Mouse (Mus musculus) G1E (cell line): ENCODE results near the gene Uqcrfs1.

Source experiments
- CTCF ChIP-seq: IDR thresholded peaks from 2 replicates; pipeline ENCODE4 v1.5.1; 2012; ENCODE audit warnings: low read depth, low read length, inconsistent platforms, mixed read lengths
- POLR2AphosphoS5 ChIP-seq: IDR thresholded peaks from 2 replicates; pipeline ENCODE4 v1.6.1; 2012; ENCODE audit warnings: low read depth, low read length, inconsistent platforms; ENCODE audit not compliant: insufficient replicate concordance

DNA sequence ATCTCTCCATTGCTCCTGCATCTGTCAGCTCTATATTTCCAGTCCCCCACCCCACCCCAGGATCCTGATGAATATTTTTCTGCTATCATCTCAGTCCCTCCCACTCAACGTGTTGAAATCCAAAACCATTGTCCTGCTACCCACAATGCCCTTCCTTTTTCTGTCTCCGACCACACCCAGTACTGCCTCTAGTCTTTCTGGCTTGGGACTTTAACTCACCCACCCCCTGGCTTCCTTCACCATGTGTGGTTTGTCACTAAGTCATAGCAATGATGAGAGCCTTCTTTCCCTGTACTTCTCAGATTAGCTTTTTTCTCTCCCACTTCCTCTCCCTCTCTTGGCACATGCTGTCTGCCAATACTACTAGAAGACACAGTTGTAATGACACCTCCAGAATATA lies 31.7 kb upstream of the Uqcrfs1 start:
- no peak for TF ChIP-seq CTCF
- TF ChIP-seq POLR2AphosphoS5 = no peak
